Mouse (Mus musculus): Measurements from ENCODE around the gene Fam227b. TPM values are rescaled to one million over a fixed set of nuclear protein-coding genes. Genes with fewer than 3 reads are reported as not detected.

The Fam227b gene
- polyA plus RNA-seq, 1 experiment, result not detected

GRCm38 (mm10) chr2:126166848-126167617 is 15.2 kb upstream of the Fam227b start:
- 85% methylated on average over 8 of the region's 8 CpGs for WGBS
- TF ChIP-seq POLR2A (IDR thresholded peaks at IDR 0.05; ENCODE audit: low read depth, low read length), result no peak
- no peak for TF ChIP-seq CTCF (conservative IDR thresholded peaks at IDR 0.05; ENCODE audit: insufficient read depth, insufficient read length, low read depth, low read length)

DNA sequence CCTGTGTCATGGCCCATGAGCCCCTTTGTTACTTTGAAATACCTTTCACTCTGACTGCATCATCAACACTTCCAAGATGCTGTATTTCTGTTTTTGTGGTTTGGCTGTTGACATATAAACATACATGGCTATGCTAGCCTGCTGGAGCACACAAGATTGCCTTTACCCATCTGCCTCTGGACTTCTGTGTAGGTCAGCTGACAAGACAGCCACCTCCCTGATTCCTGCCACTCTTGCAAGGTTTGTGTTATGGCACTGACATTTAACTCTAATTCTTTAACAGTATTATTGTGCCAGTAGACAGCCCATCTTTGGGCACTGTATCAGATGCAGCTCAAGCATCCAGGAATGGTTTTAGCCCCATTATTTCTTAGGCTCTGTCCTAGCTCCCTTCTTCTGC is 14.5 kb upstream of the Fam227b start:
- DNase-seq, result no peak
- Histone ChIP-seq H3K4me1 (ENCODE audit: control insufficient read depth, insufficient read depth, low read length) (no peaks in the 10 kb centered on the region), H3K4me3 (ENCODE audit: insufficient read depth, low read depth, low read length) (no peak overlapping the region), H3K36me3 (ENCODE audit: control insufficient read depth, insufficient read depth, low read length) (no peaks in the 10 kb centered on the region; the same call in 1 of the 2 replicates), H3K27me3 (replicated peaks; ENCODE audit: control insufficient read depth, insufficient read depth, low read length) (no peaks in the 10 kb centered on the region), H3K27ac (ENCODE audit: insufficient read depth, low read depth, low read length) (no peak overlapping the region)
- no peak for TF ChIP-seq POLR2A (IDR thresholded peaks at IDR 0.05; ENCODE audit: low read depth, low read length)
- TF ChIP-seq CTCF (conservative IDR thresholded peaks at IDR 0.05; ENCODE audit: insufficient read depth, insufficient read length, low read depth, low read length), result no peak

More at GRCm38 (mm10) chr2:126166848-126167617, 15.2 kb upstream of the Fam227b start:
- no peaks in the 10 kb centered on the region; the same call in 1 of the 2 replicates for H3K36me3 ChIP-seq (ENCODE audit: control insufficient read depth, insufficient read depth, low read length)
- no peak overlapping the region for H3K4me3 ChIP-seq (ENCODE audit: insufficient read depth, low read depth, low read length)
- no peaks in the 10 kb centered on the region for H3K4me1 ChIP-seq (ENCODE audit: control insufficient read depth, insufficient read depth, low read length)
- no peak for DNase-seq
- H3K27ac ChIP-seq (ENCODE audit: insufficient read depth, low read depth, low read length), result no peak overlapping the region
- H3K27me3 ChIP-seq (replicated peaks; ENCODE audit: control insufficient read depth, insufficient read depth, low read length), result no peaks in the 10 kb centered on the region

GRCm38 (mm10) chr2:126165277-126166018 is 13.6 kb upstream of the Fam227b start:
- TF ChIP-seq POLR2A (IDR thresholded peaks at IDR 0.05; ENCODE audit: low read depth, low read length) (no peak), CTCF (conservative IDR thresholded peaks at IDR 0.05; ENCODE audit: insufficient read depth, insufficient read length, low read depth, low read length) (no peak)
- H3K27me3 ChIP-seq (replicated peaks; ENCODE audit: control insufficient read depth, insufficient read depth, low read length), result no peaks in the 10 kb centered on the region
- 96% methylated on average over 5 of the region's 5 CpGs for WGBS
- DNase-seq, result no peak
- H3K4me1 ChIP-seq (ENCODE audit: control insufficient read depth, insufficient read depth, low read length), result no peaks in the 10 kb centered on the region
- no peak overlapping the region for H3K27ac ChIP-seq (ENCODE audit: insufficient read depth, low read depth, low read length)
- no peak overlapping the region for H3K4me3 ChIP-seq (ENCODE audit: insufficient read depth, low read depth, low read length)
- no peaks in the 10 kb centered on the region; the same call in 1 of the 2 replicates for H3K36me3 ChIP-seq (ENCODE audit: control insufficient read depth, insufficient read depth, low read length)

- DNase-seq, result no peak
- H3K4me1 ChIP-seq (ENCODE audit: control insufficient read depth, insufficient read depth, low read length), result no peaks in the 10 kb centered on the region
- H3K27me3 ChIP-seq (replicated peaks; ENCODE audit: control insufficient read depth, insufficient read depth, low read length), result peaks cover 2% of the 10 kb centered on the region
- H3K36me3 ChIP-seq (ENCODE audit: control insufficient read depth, insufficient read depth, low read length), result no peaks in the 10 kb centered on the region
- H3K27ac ChIP-seq (ENCODE audit: insufficient read depth, low read depth, low read length), result no peak overlapping the region
- TF ChIP-seq POLR2A (IDR thresholded peaks at IDR 0.05; ENCODE audit: low read depth, low read length) (no peak), CTCF (conservative IDR thresholded peaks at IDR 0.05; ENCODE audit: insufficient read depth, insufficient read length, low read depth, low read length) (no peak)
- H3K4me3 ChIP-seq (ENCODE audit: insufficient read depth, low read depth, low read length), result no peak overlapping the region
Observed at GRCm38 (mm10) chr2:126147723-126148122, 4.1 kb downstream of the Fam227b start.

DNA sequence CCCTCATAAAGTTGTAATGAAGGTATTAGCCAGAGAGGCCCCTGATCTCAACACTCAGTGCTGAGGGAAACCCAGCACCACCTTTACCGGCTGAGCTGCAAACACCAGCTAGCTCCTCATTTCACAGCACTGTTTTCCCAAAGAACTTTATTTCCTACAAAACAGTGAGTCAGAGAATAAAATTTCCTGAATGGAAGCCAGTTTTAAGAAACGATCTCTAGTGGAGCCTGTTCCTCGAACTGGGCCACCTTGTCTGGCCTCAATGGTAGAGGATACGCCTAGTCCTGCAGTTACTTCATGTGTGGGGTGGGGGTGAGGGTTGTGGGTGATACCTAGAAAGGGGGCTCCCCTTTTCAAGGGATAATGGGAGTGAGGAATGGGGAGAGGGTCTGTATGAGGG is 57.2 kb downstream of the Fam227b start:
- Histone ChIP-seq H3K27me3 (replicated peaks; ENCODE audit: control insufficient read depth, insufficient read depth, low read length) (no peaks in the 10 kb centered on the region), H3K36me3 (ENCODE audit: control insufficient read depth, insufficient read depth, low read length) (no peaks in the 10 kb centered on the region), H3K27ac (ENCODE audit: insufficient read depth, low read depth, low read length) (no peak overlapping the region), H3K4me3 (ENCODE audit: insufficient read depth, low read depth, low read length) (no peak overlapping the region), H3K4me1 (ENCODE audit: control insufficient read depth, insufficient read depth, low read length) (no peaks in the 10 kb centered on the region)
- 82% methylated on average over 4 of the region's 4 CpGs for WGBS
- TF ChIP-seq CTCF (conservative IDR thresholded peaks at IDR 0.05; ENCODE audit: insufficient read depth, insufficient read length, low read depth, low read length) (no peak), POLR2A (IDR thresholded peaks at IDR 0.05; ENCODE audit: low read depth, low read length) (no peak)
- no peak for DNase-seq

GRCm38 (mm10) chr2:126090432-126090831 is 61.4 kb downstream of the Fam227b start:
- Histone ChIP-seq H3K27ac (ENCODE audit: insufficient read depth, low read depth, low read length) (no peak overlapping the region), H3K4me3 (ENCODE audit: insufficient read depth, low read depth, low read length) (no peak overlapping the region), H3K27me3 (replicated peaks; ENCODE audit: control insufficient read depth, insufficient read depth, low read length) (no peaks in the 10 kb centered on the region), H3K36me3 (ENCODE audit: control insufficient read depth, insufficient read depth, low read length) (no peaks in the 10 kb centered on the region), H3K4me1 (ENCODE audit: control insufficient read depth, insufficient read depth, low read length) (no peaks in the 10 kb centered on the region)
- TF ChIP-seq POLR2A (IDR thresholded peaks at IDR 0.05; ENCODE audit: low read depth, low read length), result no peak
- TF ChIP-seq CTCF (conservative IDR thresholded peaks at IDR 0.05; ENCODE audit: insufficient read depth, insufficient read length, low read depth, low read length), result no peak
- WGBS, result 73% methylated on average over 5 of the region's 5 CpGs
- DNase-seq, result no peak

GRCm38 (mm10) chr2:126086187-126086586 is 65.6 kb downstream of the Fam227b start:
- WGBS, result 77% methylated on average over 8 of the region's 8 CpGs
- no peak for DNase-seq
- no peak overlapping the region for H3K27ac ChIP-seq (ENCODE audit: insufficient read depth, low read depth, low read length)

More at GRCm38 (mm10) chr2:126086187-126086586, 65.6 kb downstream of the Fam227b start:
- Histone ChIP-seq H3K4me1 (ENCODE audit: control insufficient read depth, insufficient read depth, low read length) (no peaks in the 10 kb centered on the region), H3K27me3 (replicated peaks; ENCODE audit: control insufficient read depth, insufficient read depth, low read length) (no peaks in the 10 kb centered on the region), H3K4me3 (ENCODE audit: insufficient read depth, low read depth, low read length) (no peak overlapping the region), H3K36me3 (ENCODE audit: control insufficient read depth, insufficient read depth, low read length) (no peaks in the 10 kb centered on the region)
- TF ChIP-seq CTCF (conservative IDR thresholded peaks at IDR 0.05; ENCODE audit: insufficient read depth, insufficient read length, low read depth, low read length) (no peak), POLR2A (IDR thresholded peaks at IDR 0.05; ENCODE audit: low read depth, low read length) (no peak)

Data from kidney, adult 2 months (tissue).